Mouse (Mus musculus): ENCODE measurements at regions not wholly inside any gene's neighbourhood (a gene's known extent, or its start where the extent isn't known, plus 50 kb on each side); places are given as distances from the start of the nearest gene placed in this dataset.

DNA sequence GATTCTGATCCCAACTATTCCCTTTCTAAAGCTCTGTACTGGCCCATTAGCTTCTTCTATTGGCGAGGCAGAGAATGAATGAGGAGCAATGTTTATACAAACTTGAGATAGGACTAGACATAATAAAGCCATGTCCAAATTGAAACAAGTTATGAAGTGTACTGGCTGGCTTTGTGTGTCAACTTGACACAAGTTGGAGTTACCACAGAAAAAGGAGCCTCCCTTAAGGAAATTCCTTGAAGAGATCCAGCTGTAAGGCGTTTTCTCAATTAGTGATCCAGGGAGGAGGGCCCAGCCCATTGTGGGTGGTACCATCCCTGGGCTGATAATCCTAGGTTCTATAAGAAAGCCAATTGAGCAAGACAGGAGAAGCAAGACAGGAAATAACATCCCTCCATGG is 135.9 kb upstream of the Cr2 start:
- no peak for DNase-seq (ENCODE audit: low read depth, low spot score)

GRCm38 (mm10) chr1:195285076-195285475 is 108.6 kb upstream of the Cr2 start:
- DNase-seq (ENCODE audit: low read depth, low spot score): no peak

GRCm38 (mm10) chr1:195241496-195241895 is 65.0 kb upstream of the Cr2 start:
- DNase-seq (ENCODE audit: low read depth, low spot score): peak; percentile 95

DNA sequence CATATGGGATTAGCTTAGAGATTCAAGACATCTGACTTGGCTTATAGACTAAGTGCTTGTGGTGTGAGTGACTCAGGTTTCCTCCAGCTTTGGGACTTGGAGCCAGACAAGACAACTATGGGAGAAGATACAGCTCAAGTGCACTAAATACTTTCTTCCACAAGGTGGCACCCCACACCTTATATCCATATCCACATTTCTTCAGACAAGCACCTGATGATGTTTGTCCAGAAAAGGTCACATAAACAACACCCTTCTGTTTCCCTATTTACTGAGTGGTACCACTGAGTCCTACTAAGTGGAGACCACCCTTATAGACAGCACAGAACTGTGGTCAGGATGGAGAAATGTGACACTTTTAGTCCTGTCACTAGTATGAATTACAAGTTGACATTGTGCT is 56.1 kb upstream of the Cr2 start:
- peak; percentile 23 for DNase-seq (ENCODE audit: low read depth, low spot score)

DNA sequence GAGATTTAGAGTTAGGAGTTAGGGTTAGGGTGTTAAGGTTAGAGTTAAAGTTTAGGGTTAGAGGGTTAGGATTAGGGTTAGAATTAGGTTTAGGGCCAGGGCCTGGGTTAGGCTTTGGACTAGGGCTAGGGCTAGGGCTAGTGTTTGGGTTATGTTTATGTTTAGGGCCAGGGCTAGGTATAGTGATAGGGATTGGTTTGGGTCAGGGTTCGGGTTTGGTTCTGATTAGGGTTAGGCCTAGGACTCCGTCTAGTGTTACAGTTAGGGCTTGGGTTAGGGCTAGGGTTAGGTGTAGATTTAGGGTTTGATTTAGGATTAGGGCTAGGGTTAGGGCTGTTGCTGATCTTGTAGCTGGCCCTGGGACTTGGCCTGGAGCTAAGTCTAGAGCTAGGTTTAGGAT is 50.5 kb upstream of the Cr2 start:
- DNase-seq (ENCODE audit: low read depth, low spot score): no peak

Data from retina, adult 2 months (tissue).